Mouse (Mus musculus): ENCODE data around the gene Herpud1. TPM values are rescaled to one million over a fixed set of nuclear protein-coding genes. Genes with fewer than 3 reads are reported as not detected.
"Not testable (repeated sequence)": the region's sequence is repeated elsewhere in the genome, so short reads cannot be mapped to it uniquely, and the experiment has no call there.

Herpud1 gene
- total RNA-seq, 2 experiments from 2014 or later = 168 to 178 TPM

- intact Hi-C loops (cut with DNase I) = no loop called here
- no peak for DNase-seq
These were observed 9.8 kb downstream of the Herpud1 start for GRCm38 (mm10) chr8:94395851-94396540.

DNA sequence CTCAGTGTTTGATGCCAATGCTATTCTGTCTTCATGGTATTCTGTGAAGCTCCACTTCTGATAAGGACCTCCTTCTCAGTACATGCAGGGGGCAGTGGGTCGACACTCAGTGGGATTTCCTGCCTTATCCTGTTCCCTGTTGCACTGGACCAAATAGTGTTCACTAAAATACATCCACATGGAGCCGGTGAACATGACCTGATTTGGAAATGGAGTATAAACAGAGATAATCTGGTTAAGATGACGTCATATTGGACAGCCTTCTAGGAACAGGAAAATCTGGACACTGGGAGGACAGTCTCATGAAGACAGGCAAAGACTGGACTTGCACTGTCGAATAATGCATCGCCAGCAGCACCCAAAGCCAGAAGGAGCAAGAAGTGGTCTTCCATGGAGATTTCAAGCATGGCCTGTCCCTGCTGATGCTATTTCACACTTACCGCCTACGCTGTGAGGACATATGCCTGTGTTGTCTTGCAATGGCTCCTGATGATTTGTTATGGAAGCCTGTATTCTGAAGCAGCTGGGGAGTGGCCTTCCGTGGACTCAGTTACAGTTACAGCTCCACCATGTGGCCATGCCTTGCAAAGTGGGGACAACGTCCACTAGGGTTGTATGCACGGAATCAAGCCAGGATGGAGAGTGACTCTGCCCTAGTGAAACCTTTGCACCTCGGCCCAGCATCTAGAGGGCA is 10.9 kb downstream of the Herpud1 start:
- DNase-seq = peak; percentile 57 to 77

GRCm38 (mm10) chr8:94398587-94398986 is 12.3 kb downstream of the Herpud1 start:
- DNase-seq = no peak
- intact Hi-C loops (cut with DNase I) = no loop called here

More for the DNA sequence above, 10.9 kb downstream of the Herpud1 start:
- intact Hi-C loops (cut with DNase I) = loop anchor here (1.0 kb wide), 1 partner anchor 54 kb away; no protein-coding TSS in a partner anchor

DNA sequence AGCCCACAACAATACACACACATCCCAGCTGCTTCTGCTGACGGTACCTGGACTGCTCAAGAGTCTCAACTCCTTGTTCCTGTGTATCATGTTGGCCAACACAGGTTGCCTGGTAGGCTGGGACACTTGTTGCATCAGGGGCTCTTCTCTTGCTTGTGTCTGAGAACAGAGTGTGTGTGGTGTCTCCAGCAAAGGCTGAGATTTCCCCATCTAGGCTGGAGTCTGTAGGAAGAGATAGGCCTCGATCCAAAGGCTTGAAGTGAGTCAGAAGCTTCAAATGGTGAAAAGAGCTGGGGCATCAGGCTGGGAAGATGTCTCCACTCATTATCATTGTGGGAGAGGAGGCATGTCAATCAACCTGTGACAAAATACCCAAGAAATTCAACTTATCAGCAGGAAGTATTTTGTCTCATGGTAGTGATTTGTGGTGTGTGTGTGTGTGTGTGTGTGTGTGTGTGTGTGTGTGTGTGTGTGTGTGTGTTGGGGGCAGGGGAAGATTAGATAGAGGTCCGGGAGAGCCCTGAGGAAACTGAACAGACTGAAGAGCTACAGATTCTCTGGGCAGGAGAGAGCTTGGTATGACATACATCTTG is 13.2 kb downstream of the Herpud1 start:
- DNase-seq = no peak
- intact Hi-C loops (cut with DNase I) = no loop called here

DNA sequence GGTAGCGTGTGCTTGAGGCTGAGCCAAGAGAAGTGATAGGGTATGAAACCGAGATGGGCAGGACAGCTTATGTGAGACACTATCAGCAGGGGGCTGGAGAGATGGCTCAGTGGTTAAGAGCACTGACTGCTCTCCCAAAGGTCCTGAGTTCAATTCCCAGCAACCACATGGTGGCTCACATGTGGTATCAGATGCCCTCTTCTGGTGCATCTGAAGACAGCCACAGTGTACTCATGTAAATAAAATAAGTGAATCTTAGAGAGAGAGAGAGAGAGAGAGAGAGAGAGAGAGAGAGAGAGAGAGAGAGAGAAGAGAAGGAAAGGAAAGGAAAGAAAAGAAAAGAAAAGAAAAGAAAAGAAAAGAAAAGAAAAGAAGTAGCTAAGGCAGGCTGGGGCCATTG is 13.7 kb downstream of the Herpud1 start:
- intact Hi-C loops (cut with DNase I); DNase-seq: not testable (repeated sequence)

- intact Hi-C loops (cut with DNase I) = no loop called here
- DNase-seq = no peak
These were observed 22.3 kb downstream of the Herpud1 start for GRCm38 (mm10) chr8:94408443-94409080.

GRCm38 (mm10) chr8:94409523-94409922 is 23.3 kb downstream of the Herpud1 start:
- DNase-seq = no peak
- intact Hi-C loops (cut with DNase I) = no loop called here

GRCm38 (mm10) chr8:94412518-94412917 is 26.3 kb downstream of the Herpud1 start:
- intact Hi-C loops (cut with DNase I) = no loop called here
- no peak for DNase-seq

DNA sequence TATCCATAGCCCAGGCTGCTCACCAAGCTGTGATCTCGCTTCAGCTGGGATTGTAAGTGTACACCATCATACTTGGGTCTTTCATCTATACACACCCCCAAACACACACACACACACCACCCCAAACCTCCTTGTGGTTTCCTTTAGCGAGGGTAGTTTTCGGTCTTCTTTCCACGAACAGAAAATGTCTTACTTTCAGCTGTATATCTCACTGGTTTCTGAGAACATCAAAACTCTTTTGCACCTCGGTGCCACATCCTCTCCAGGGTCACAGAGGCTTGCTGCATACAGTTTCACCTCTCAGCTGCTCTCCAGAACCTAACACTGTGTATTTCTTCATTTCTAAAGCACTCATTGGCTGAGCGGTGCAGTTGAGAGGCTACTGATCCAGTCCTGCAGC is 27.3 kb downstream of the Herpud1 start:
- no peak for DNase-seq
- intact Hi-C loops (cut with DNase I) = no loop called here

GRCm38 (mm10) chr8:94415218-94415617 is 29.0 kb downstream of the Herpud1 start:
- intact Hi-C loops (cut with DNase I) = no loop called here
- no peak for DNase-seq

- DNase-seq = no peak
- intact Hi-C loops (cut with DNase I) = no loop called here
These were observed 31.8 kb downstream of the Herpud1 start for GRCm38 (mm10) chr8:94418017-94418416.

DNA sequence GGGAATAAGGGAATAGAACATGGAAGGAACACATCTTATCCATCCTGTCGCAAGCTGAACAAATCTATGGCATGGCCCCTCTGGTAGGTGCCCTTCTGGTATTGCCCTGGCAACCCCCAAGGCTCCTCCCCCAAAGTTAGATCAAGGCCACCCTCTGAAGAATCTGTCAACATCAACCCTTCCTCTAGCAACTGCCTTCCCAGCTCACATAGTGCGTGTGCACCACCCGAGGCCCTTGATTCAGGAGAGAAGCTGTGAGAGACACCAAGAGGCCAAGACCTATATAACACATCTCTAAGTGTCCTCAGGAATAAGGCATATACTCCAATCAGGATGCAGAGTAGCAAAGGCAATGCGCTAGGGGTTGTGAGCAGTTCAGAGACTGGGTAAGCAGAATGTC is 36.0 kb downstream of the Herpud1 start:
- intact Hi-C loops (cut with DNase I) = no loop called here

DNA sequence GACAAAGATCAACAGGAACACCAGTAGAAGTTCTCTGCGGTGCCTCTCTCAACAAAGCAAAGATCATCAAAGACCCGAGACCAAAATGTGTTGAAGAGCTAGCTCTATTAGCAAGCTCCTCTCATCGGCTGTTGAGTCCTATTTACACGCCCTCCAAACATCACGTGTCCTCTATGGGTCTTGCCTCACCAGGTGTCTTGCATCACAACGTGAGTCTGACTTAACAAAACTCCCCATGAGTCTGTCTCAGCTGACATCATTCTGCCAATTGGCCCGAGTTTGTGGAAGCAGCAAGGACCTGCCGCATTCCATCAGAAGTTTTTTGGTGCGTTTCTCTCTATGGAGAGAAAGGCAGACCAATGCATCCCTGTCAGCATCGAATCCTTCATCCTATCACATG is 41.7 kb downstream of the Herpud1 start:
- DNase-seq = no peak
- intact Hi-C loops (cut with DNase I) = no loop called here

More for the DNA sequence above, 36.0 kb downstream of the Herpud1 start:
- DNase-seq = no peak

DNA sequence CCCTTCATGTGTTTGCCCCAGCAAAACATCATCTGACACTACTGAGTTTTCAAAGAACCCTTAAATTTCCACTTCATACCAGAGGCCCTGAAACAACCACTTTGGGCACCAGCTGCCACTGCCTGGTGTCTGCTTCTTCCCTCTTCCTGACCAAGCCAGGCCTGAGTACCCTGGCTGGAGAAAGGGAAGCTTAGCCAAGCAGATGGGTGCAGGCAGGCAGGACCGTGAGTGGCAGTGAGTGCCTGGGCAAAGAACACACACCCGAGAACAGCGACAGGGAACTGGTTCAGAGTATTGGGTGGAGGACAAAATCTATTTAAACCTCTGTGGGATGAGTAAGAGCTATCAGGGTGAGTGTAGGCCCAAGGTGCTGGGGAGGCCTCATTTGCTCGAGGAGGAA is 42.2 kb downstream of the Herpud1 start:
- no peak for DNase-seq
- intact Hi-C loops (cut with DNase I) = no loop called here

GRCm38 (mm10) chr8:94429376-94429775 is 43.1 kb downstream of the Herpud1 start:
- DNase-seq = no peak
- intact Hi-C loops (cut with DNase I) = no loop called here

GRCm38 (mm10) chr8:94432212-94432611 is 46.0 kb downstream of the Herpud1 start:
- intact Hi-C loops (cut with DNase I) = no loop called here
- no peak for DNase-seq

DNA sequence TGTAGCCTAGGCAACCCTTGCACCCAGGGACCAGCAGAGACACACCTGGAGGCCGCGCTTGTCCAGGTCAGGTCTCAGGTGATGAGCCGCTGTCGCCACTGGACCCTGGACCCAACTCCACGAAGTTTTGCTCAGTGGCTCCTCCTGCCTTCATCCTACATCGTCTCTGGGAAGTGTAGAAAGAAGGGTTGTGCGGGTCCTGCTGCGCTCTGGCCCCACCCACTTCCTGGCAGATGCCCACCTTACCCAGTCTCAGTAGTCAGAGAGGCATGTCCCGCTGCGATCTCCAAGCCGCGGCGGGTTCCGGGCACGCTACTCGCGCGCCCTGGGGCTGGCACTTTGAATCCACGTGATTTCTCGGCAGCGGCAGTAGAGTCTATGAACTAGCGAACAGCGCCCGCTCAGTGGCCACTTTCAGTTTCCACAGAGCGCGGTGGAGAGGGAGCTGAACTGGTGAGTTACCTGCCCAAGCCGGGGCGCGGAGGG is 47.8 kb downstream of the Herpud1 start, which contains the start of gene Nlrc5:
Nlrc5 (plus strand) TSS at position 376 of the 486 bp plus-strand sequence.
- intact Hi-C loops (cut with DNase I) = no loop called here

DNA sequence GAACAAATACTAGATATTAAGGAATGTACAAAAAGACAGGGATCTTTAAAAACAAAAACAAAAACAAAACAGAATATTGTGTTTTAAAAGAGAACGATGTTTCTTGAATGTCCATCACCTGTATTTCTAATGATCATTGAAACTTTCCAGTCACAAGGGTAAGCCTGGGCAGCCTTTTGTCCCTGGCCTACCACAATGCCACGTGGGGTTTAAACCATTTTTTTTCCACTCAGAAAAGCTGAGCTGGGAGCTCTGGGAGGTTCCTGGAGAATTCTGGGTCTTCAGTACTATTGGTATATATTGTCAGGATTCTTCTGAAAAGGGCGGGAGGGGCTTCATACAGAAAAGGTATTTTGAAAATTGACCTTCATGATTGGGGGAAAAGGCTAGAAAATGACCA is 48.7 kb downstream of the Herpud1 start:
- intact Hi-C loops (cut with DNase I) = no loop called here
- no peak for DNase-seq

More for the DNA sequence above, 47.8 kb downstream of the Herpud1 start, which contains the start of gene Nlrc5:
- DNase-seq = peak; percentile 69

GRCm38 (mm10) chr8:94435397-94436111 is 49.3 kb downstream of the Herpud1 start:
- no peak for DNase-seq
- intact Hi-C loops (cut with DNase I) = no loop called here

GRCm38 (mm10) chr8:94436112-94436572 is 49.9 kb downstream of the Herpud1 start:
- DNase-seq = no peak
- intact Hi-C loops (cut with DNase I) = no loop called here

Measured in heart, postnatal 14 days (tissue).